Mouse (Mus musculus) cerebellum, adult 18-20 months (tissue): Measurements from ENCODE around the gene Tectb.
A peak's percentile ranks its signal among the peaks of the same experiment; 100 is the strongest.

Experiments
- DNase-seq, 2 experiments: peaks; one replicate each; pipeline ENCODE4 v3.0.0; 2021

Tectb gene

DNA sequence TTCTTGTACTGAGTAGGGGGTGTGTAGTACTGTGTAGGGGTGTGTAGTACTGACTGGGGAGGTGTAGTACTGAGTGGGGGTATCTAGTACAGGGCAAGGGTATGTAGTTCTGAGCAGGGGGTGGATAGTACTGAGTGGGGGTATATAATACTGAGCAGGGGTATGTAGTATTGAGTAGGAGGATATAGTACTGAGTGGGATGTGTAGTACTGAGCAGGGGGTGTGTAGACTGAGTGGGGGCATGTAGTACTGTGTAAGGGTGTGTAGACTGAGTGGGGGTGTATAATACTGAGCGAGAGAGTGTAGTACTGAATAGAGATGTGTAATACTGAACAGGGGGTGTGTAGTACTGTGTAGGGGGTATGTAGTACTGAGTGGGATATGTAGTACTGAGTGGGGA is 31.2 kb downstream of the Tectb start:
- no peak for DNase-seq

DNA sequence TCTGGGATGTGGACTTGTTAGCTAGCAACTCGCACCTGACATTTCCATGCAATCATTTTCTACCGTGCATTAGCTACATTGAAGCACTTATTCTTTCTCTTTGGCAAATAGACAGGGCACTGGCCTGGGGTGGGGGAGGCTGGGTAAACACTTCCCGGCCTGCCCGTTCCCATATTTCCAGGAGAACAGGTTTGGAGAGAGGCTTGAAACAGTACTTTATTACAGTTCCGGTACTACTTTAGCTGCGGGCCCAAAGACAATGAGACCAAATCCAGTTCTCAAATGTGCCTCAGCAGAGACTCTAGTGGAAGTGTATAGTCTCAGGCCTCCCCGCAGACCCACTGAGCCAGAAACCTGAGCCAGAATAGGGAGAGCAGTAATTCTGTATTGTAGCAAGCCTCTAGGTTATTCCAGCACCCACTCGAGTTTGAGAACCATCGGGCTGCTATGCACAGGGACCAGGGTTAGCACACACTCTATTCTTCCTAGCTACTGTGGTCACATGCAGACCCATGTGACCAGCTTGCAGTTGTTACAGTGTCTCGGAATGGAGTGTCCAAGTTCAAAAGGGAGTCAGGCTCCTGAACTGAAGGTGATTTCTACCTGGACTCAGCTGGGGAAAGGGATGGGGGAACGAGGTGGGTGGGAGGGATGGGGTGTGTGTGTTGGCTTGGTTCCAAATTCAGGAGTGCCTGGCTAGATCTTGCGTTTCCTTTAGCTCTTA is 33.2 kb downstream of the Tectb start:
- no peak for DNase-seq

DNA sequence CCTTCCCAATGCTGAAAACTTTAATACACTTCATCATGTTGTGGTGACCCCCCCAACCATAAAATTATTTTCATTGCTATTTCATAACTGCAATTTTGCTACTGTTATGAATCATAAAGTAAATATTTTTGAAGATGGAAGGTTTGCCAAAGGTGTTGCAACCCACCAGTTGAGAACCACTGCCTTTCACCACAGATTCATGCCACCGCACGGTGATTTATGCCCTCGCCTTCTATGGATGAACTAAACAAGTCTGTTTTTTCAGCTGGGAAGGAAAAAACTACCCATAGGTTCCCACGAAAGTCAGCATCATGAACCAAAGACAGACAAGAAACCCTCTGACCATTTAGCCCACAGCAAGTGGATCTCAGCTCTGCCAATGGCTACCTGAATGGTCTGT is 36.3 kb downstream of the Tectb start:
- no peak for DNase-seq

DNA sequence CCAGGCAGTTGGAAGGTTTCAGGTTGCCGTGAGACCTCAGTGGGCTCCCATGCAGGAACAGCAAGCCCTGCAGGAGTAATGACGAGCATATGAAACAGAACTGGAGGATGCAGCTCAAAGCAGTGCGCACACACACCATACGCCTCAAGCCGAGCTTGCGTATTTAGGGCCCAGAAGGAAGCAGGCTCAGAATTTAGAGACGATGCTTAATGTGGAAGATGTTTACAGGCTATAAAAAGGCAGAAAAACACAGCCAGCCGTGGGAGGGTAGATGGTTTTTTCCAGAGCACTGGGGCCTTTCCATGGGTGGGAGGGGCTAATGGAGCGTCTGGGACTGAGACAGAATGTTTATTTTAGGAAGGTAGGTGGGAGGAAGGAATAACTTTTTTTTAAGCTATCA is 36.8 kb downstream of the Tectb start:
- DNase-seq, result no peak

DNA sequence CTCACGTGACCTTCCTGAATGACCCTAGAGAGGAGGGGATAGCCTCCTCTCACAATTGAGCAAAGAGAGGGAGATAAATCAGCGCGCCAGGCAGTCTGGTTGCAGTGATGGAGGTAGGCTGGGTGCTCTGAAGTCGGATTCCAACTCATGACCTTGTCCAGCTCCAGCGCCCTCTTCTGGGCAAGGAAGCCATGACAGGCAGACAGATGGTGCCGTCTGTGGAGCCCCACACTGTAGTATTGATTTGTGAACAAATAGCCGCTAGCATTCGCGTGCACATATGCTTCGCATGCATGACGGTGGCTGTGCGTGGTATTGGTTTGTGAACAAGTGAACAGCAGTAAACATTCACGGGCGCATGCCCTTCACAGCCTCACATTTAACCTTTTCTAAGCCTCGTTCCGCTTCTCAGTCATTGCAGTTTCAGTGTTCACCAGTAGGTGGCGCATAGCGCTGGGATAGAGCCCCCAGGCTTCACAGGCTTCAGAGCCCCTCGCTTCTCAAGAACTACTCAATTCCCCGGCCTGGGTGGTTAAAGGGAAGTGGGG is 37.7 kb downstream of the Tectb start:
- peak; percentile 70 to 79 for DNase-seq

DNA sequence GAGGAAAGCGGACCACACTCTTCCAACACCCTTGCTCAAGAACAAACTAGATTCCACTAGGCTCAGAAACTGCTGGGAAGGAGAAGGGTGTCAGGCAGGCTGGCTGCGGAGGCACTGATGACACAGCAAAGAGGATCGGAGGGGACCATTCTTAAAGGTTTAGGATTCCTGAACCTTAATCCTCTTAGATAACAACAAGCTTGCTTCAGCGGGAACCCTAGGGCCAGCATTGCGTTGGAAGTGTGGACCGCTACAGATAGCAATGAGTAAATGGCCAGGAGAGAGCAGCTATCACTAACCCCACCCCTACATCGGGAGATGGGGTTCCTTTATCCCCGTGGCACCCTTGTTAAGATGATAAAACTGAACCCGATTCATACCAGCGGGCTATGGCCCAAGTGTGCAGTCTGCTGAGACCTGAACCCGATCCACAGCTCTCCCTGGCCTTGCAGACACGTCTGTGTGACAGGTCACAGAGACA is 38.2 kb downstream of the Tectb start:
- no peak for DNase-seq

DNA sequence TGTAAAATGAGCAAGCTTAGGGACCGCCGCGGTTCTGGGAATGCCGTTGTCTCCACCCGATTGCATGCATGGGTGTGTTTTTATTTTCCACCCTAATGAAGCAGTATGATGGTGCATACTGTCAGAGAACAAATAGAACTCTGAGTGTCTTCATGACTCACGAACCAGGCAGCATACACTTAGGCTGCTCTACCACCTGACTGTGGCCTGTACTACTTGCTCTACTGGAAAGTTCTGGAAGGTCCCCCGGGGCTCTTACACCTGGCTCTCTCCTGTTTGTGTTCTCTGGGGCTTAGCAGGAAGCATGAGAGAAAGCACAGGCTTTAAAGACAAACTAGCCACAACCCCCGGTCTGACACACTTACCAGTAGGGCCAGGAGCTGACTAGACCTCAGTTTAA is 38.8 kb downstream of the Tectb start:
- no peak for DNase-seq

DNA sequence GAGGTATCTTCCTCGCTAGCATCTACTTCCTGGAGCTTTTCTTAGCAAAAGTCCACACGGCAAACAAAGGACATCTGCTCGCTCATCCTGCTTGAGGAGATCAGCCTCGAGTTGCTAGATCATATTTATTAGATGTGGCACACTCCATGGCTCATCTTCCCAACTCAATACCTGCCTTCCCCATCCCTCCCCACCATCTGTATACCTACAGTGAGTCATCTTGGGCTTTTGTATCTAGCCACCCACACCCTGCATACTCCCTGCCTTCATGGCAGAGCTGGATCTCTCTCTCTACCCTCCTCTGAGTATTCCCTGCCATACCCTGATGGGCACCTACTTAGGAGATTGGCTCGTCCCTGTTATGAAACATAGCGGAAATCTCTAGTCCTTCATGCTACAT is 40.7 kb downstream of the Tectb start:
- DNase-seq, result no peak

DNA sequence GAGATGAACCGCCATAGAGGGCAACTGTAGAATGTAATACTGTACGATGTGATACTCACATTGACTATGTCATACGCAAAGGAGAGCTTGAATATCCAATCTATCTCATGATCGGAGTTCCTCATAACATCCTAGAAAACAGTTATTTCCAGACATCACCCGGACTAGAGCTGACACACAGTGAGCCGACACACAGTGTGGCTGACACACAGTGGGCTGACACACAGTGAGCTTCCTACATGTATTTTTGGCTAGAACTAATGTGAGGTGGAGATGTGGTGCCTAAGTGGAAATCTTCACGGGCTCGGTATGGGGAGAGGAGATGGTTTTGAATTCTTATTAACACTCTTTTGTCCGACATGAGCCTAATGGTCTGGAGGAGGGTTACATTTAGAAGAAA is 41.7 kb downstream of the Tectb start:
- DNase-seq, result no peak

DNA sequence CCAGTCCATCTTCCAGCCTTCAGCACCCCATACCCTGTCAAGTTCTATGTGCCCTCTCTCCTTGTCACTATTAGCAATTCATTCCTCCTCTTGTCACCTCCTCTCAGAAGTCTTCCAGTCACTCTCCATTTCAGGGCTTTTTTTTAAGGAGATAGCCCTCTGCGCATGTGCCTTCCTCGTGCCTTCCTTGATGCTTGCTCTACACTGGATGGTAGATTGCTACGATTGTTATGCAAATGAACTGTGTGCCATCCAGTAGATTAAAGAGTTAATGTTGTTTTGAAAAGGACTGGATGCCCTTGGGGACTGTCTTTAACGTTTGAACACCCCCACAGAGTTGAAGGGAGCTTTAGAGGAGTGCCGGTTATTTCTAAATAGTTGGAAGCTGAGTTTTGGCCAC is 46.1 kb downstream of the Tectb start:
- no peak for DNase-seq

DNA sequence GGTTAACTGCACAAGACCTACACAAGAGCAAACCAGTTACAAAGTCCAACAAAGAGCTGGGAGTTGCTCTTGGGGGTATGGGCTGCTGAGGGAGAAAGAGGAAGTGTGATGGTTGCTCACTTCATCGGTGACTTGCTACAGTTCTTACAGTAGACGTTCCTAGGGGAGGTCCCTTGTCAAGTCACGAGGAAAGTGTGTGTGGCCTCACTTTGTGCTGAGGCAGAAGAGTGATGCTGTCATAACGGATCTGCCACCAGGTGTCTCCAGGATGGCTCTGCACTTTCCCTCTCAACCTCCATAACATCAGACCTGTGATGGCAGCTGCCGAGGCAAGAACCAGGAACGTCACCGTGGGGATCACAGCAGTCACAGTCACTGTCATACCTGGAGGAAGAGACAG is 46.6 kb downstream of the Tectb start:
- DNase-seq, result no peak

DNA sequence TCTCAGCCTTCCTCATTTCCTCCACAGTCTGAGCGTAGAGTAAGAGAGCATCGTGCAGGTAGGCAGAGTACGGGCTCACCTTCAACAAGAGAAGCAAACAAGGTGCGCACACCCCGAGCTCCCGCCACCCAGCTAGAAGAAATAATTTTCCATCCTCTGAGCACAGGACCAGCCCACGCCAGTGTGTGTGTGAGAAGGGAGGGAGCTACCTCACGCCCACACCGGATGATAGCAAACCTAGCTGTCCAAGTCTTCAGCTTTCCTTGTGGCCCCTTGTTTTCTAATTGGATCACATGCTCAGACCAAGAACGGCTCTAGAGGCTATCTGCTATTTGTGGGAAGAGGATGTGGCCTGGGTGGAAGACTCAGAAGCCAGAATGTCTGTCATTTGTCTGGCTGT is 50.5 kb downstream of the Tectb start:
- no peak for DNase-seq

DNA sequence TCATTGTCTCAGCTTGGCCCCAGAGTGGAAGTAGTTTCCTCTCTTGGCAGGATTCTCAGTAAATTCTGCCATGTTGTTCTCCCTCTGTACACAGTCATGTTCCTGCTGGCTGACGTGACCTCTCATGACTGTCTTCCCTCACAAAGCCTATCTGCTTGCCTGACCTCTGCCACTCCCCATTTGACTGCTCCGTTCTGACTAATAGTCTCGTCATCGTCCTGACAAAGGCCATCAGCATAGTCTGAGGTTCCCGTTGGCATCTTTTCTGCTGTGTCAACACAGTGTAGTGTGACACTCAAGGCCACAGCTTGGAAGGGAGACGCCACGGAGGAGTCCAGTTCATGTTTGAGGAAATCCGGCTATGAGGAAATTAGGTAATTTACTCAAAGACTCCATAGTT is 51.6 kb downstream of the Tectb start:
- DNase-seq, result no peak

DNA sequence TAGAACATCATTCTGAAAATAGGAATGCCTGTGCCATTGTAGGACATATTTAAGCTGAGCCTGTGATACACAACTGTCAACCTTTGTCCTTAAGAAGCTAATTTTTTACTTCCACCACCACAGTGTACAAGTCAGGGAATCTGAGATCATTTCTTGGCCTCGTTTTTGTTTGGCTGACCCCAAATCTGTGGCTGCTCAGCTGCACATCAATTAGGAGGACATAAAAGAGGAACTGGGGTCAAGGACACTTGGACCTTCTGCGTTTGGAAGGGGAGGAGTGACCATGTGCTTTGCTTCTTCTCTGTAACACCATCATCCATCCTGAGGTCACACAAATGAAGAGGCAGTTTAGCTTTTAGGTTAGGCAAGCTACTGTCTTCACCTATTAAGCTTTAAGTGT is 55.5 kb downstream of the Tectb start:
- DNase-seq, result no peak

DNA sequence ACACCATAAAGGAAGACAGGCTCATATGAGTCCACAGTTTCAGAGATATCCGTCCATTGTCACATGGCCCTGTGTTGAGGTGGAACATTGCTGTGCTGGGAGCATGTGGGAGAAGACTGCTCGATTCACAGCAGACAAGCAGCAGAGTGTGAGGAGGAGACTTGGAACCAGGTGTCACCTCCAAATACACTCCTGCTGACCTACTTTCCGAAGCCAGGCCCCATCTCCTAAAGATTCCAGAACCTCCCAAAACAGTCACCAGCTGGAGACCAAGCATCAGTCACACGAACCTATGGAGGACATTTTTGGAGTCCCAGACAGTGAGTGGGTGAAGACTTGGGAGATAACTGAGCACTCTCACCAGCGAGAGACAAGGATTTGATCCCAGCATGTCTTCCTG is 56.0 kb downstream of the Tectb start:
- no peak for DNase-seq

DNA sequence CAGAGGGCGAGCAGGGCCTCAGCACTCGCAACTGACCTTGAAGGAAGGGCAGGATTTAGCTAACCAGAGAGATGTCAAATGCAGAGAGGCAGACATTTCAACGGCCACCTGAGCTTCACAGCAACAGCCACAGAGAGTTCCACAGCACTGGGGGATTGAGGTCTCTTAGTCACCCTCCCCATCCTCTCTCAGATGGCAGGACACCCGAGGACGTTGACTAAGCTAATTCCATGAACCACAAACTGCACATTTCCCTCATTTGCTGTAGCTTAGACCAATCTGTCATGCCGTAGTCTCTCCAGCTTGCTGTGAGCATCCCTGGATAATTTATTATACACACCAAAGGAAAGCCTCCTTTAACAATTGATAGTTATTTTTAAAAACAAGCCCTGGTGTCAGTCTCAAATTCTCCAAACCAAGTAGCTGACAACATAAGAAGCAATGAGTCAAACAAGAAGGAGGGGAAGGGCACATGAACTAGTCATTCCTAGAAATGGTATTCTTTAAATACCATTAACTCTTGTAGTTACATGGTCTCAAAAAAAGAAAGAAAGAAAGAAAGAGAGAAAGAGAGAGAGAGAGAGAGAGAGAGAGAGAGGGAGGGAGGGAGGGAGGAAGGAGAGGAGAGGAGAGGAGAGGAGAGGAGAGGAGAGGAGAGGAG is 59.4 kb downstream of the Tectb start:
- no peak for DNase-seq

DNA sequence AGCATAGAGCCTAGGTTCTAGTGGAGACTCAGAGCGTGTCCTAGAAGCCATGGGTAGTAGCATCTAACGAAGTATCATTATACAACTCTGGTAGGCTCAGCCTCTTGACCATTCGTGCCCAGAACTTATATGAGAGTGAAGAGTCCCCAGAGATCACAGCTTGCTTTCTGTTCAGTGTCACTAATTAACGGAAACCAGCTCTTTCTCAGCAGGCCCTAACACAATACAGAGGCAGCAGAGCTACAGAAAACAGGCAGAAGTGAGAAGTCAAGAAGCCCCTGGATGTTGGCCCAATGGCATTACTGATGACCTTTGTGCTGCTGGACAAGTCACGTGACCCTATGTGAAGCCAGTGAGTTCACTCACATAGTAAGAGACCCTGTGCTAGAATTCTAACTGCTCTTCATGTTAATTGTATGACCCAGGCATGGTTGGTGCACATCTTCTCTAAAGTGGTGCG is 60.7 kb downstream of the Tectb start, which contains the start of gene Gucy2g:
Gene Gucy2g, minus strand, starts transcription at position 51 of the 460 bp plus-strand sequence.
- DNase-seq, result no peak

DNA sequence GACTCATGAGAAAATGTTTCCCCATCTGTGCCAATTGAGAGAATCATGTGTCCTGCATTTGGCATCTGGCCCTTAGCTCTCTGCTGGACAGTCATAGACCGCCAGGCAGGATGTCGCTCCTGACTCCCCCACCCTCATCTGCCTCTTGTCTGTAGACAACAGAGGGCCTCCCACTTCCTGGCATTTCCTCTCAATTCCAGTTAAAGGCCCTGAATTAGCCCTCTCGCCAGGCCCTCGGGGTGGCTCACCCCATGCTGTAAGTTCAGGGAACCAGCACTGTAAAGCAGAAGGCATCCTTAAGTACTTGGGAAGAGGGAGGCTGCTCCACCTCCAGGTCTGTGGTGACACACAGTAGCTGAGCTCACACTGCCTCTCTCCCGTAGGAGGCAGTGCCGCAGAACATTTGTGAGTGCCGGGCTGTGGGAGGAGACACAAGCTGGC is 64.3 kb downstream of the Tectb start:
- no peak for DNase-seq
